Mouse (Mus musculus) gastrocnemius, adult 8-10 months (tissue): ENCODE results near the gene Enho. TPM values are rescaled to one million over a fixed set of nuclear protein-coding genes. Genes with fewer than 3 reads are reported as not detected.
"Not testable (repeated sequence)": the region's sequence is repeated elsewhere in the genome, so short reads cannot be mapped to it uniquely, and the experiment has no call there.

Experiments used
- DNase-seq, 2 experiments: peaks; one replicate each; pipeline ENCODE4 v3.0.0; 2022; ENCODE audit warnings: low spot score in 2 of 2
- total RNA-seq, 4 experiments: library from RNA; stranded (reverse); gene quantifications; 2 replicates each; pipeline ENCODE4 v1.2.4; 2022

Enho gene
- 10 to 100 TPM in 3 of 4 experiments, 1 to 10 TPM in 1; 8.4 to 13.1 (median 10.3) TPM for total RNA-seq

- peak; percentile 85 to 92 for DNase-seq
Observed at GRCm38 (mm10) chr4:41639913-41640507, at the start of gene Enho. Gene Enho (minus strand): TSS chr4:41640324.

- DNase-seq: not testable (repeated sequence)
Observed at GRCm38 (mm10) chr4:41688562-41688961, 48.4 kb upstream of the Enho start.

- not testable (repeated sequence) for DNase-seq
Observed at GRCm38 (mm10) chr4:41685882-41686492, 45.9 kb upstream of the Enho start.

GRCm38 (mm10) chr4:41684931-41685453 lies 44.9 kb upstream of the Enho start:
- DNase-seq: not testable (repeated sequence)

- DNase-seq: not testable (repeated sequence)
Observed at GRCm38 (mm10) chr4:41684131-41684930, 44.2 kb upstream of the Enho start.

GRCm38 (mm10) chr4:41683303-41683702 lies 43.2 kb upstream of the Enho start:
- DNase-seq: not testable (repeated sequence)

- no peak for DNase-seq
Observed at GRCm38 (mm10) chr4:41682789-41683188, 42.7 kb upstream of the Enho start.

GRCm38 (mm10) chr4:41681947-41682346 lies 41.8 kb upstream of the Enho start:
- DNase-seq: no peak

- no peak for DNase-seq
Observed at GRCm38 (mm10) chr4:41681176-41681575, 41.1 kb upstream of the Enho start.

- DNase-seq: no peak
Observed at GRCm38 (mm10) chr4:41679291-41679690, 39.2 kb upstream of the Enho start.

- DNase-seq: no peak
Observed at GRCm38 (mm10) chr4:41678863-41679262, 38.7 kb upstream of the Enho start.

GRCm38 (mm10) chr4:41677006-41677629 lies 37.0 kb upstream of the Enho start:
- DNase-seq: no peak

GRCm38 (mm10) chr4:41676248-41677005 lies 36.3 kb upstream of the Enho start:
- DNase-seq: no peak

GRCm38 (mm10) chr4:41673186-41673585 lies 33.1 kb upstream of the Enho start:
- DNase-seq: no peak

- no peak for DNase-seq
Observed at GRCm38 (mm10) chr4:41672522-41672963, 32.4 kb upstream of the Enho start.

GRCm38 (mm10) chr4:41671963-41672480 lies 31.9 kb upstream of the Enho start:
- DNase-seq: no peak

GRCm38 (mm10) chr4:41671500-41671899 lies 31.4 kb upstream of the Enho start:
- DNase-seq: no peak

- DNase-seq: no peak
Observed at GRCm38 (mm10) chr4:41670836-41671235, 30.7 kb upstream of the Enho start.

GRCm38 (mm10) chr4:41666646-41667045 lies 26.5 kb upstream of the Enho start:
- DNase-seq: peak; percentile 46 to 73

GRCm38 (mm10) chr4:41665009-41665675 lies 25.0 kb upstream of the Enho start:
- peak in 1 of 2 experiments; percentile 31 for DNase-seq
